Mouse (Mus musculus) neural tube, embryonic 11.5 days (tissue): Measurements from ENCODE around the gene Gm12185. TPM values are rescaled to one million over a fixed set of nuclear protein-coding genes. Genes with fewer than 3 reads are reported as not detected.
"Not testable (repeated sequence)": the region's sequence is repeated elsewhere in the genome, so short reads cannot be mapped to it uniquely, and the experiment has no call there.

ENCODE experiments used
- ATAC-seq: fragments of 200-750 bp; cut with Nextera tagmentation; 2 replicates; pipeline ENCODE4 v1.8.0; 2017; ENCODE audit warnings: moderate number of reproducible peaks, mild to moderate bottlenecking, moderate TSS enrichment, moderate library complexity; ENCODE audit not compliant: insufficient read depth, low FRiP score, low TSS enrichment
- DNase-seq: peaks from one replicate; pipeline ENCODE4 v3.0.0-alpha.2; 2015; ENCODE audit warnings: low spot score
- H3K27ac ChIP-seq: fragments of 300-500 bp; sonication (generic); 2 replicates; pipeline ENCODE4 v1.5.1; 2014; ENCODE audit warnings: low read depth, mild to moderate bottlenecking, low read length
- H3K27me3 ChIP-seq: fragments of 300-500 bp; sonication (generic); 2 replicates; pipeline ENCODE4 v1.6.1; 2014; ENCODE audit warnings: mild to moderate bottlenecking, low read length, mixed read lengths; ENCODE audit not compliant: control insufficient read depth, insufficient read depth
- H3K36me3 ChIP-seq: fragments of 300-500 bp; sonication (generic); 2 replicates; pipeline ENCODE4 v1.6.1; 2014; ENCODE audit warnings: mild to moderate bottlenecking, low read length, moderate library complexity, mixed read lengths; ENCODE audit not compliant: control insufficient read depth, insufficient read depth
- H3K4me1 ChIP-seq: fragments of 300-500 bp; sonication (generic); 2 replicates; pipeline ENCODE4 v1.6.1; 2014; ENCODE audit warnings: low read length, mixed read lengths; ENCODE audit not compliant: control insufficient read depth, insufficient read depth
- H3K4me2 ChIP-seq: fragments of 300-500 bp; sonication (generic); 2 replicates; pipeline ENCODE4 v1.6.1; 2014; ENCODE audit warnings: low read depth, mild to moderate bottlenecking, moderate library complexity
- H3K4me3 ChIP-seq: fragments of 300-500 bp; sonication (generic); 2 replicates; pipeline ENCODE4 v1.5.1; 2014; ENCODE audit warnings: low read depth, low read length
- H3K9ac ChIP-seq: fragments of 300-500 bp; sonication (generic); 2 replicates; pipeline ENCODE4 v1.6.1; 2014; ENCODE audit warnings: mild to moderate bottlenecking, low read length
- H3K9me3 ChIP-seq: fragments of 300-500 bp; sonication (generic); 2 replicates; pipeline ENCODE4 v1.6.1; 2016; ENCODE audit warnings: low read length; ENCODE audit not compliant: control insufficient read depth
- WGBS: fragments of 180-500 bp; shearing (Covaris S2); extraction: QIAGEN DNeasy Blood & Tissue Kit; methylation state at CpG from one replicate; pipeline ENCODE4 v1.1.7; 2014; 5-methylcytosine and 5-hydroxymethylcytosine counted together
- polyA plus RNA-seq: library from polyadenylated mRNA; unstranded; fragments of >200 nt; fragmentation: Nextera tagmentation; extraction: Ambion mirVana; gene quantifications from 2 replicates; pipeline ENCODE4 v1.2.1, GENCODE M21; 2014

Gm12185 gene
- polyA plus RNA-seq, 1 experiment from 2014 or later = not detected

- H3K4me1 ChIP-seq, ATAC-seq, H3K27ac ChIP-seq, H3K27me3 ChIP-seq, H3K36me3 ChIP-seq, H3K9ac ChIP-seq, DNase-seq, H3K4me2 ChIP-seq, H3K4me3 ChIP-seq, H3K9me3 ChIP-seq: not testable (repeated sequence)
- WGBS = 79% methylated on average over 6 of the region's 6 CpGs
These were observed 91.1 kb downstream of the Gm12185 start for GRCm38 (mm10) chr11:48900654-48901566.

GRCm38 (mm10) chr11:48898812-48899431 is 93.1 kb downstream of the Gm12185 start:
- no peak overlapping the region for H3K9ac ChIP-seq
- no peaks in the 10 kb centered on the region for H3K27me3 ChIP-seq
- no peaks in the 10 kb centered on the region for H3K36me3 ChIP-seq
- no peak overlapping the region for H3K4me2 ChIP-seq
- no peak overlapping the region for H3K27ac ChIP-seq
- no peaks in the 10 kb centered on the region for H3K4me1 ChIP-seq
- no peaks in the 10 kb centered on the region for H3K9me3 ChIP-seq
- no peak for ATAC-seq
- 76% methylated on average over 2 of the region's 2 CpGs for WGBS
- no peak overlapping the region for H3K4me3 ChIP-seq
- no peak for DNase-seq

GRCm38 (mm10) chr11:48876680-48877079 is 115.3 kb downstream of the Gm12185 start:
- no peak overlapping the region for H3K4me3 ChIP-seq
- 0 out of 2 replicates have a peak, but pooled peaks cover 3% of the 10 kb centered on the region for H3K4me1 ChIP-seq
- H3K27ac ChIP-seq = no peak overlapping the region
- H3K36me3 ChIP-seq = no peaks in the 10 kb centered on the region
- DNase-seq = no peak
- no peaks in the 10 kb centered on the region for H3K9me3 ChIP-seq
- no peak for ATAC-seq
- no peak overlapping the region for H3K4me2 ChIP-seq
- H3K9ac ChIP-seq = no peak overlapping the region
- WGBS = 94% methylated on average over 1 of the region's 1 CpGs
- no peaks in the 10 kb centered on the region for H3K27me3 ChIP-seq

GRCm38 (mm10) chr11:48875343-48875837 is 116.6 kb downstream of the Gm12185 start:
- H3K36me3 ChIP-seq = not testable (repeated sequence)
- 83% methylated on average over 1 of the region's 1 CpGs for WGBS

GRCm38 (mm10) chr11:48874465-48874864 is 117.6 kb downstream of the Gm12185 start:
- peak; percentile 62 for DNase-seq

More at GRCm38 (mm10) chr11:48875343-48875837, 116.6 kb downstream of the Gm12185 start:
- DNase-seq, H3K27ac ChIP-seq, H3K9ac ChIP-seq, H3K4me1 ChIP-seq, H3K9me3 ChIP-seq, H3K4me2 ChIP-seq, ATAC-seq, H3K4me3 ChIP-seq, H3K27me3 ChIP-seq: not testable (repeated sequence)

GRCm38 (mm10) chr11:48873591-48874290 is 118.3 kb downstream of the Gm12185 start:
- H3K27ac ChIP-seq = no peak overlapping the region
- H3K4me3 ChIP-seq = no peak overlapping the region
- no peak overlapping the region for H3K4me2 ChIP-seq
- no peaks in the 10 kb centered on the region for H3K27me3 ChIP-seq
- H3K9me3 ChIP-seq = no peaks in the 10 kb centered on the region
- H3K36me3 ChIP-seq = no peaks in the 10 kb centered on the region
- ATAC-seq (no peak), DNase-seq (no peak)
- H3K9ac ChIP-seq = no peak overlapping the region
- 0 out of 2 replicates have a peak, but pooled peaks cover 3% of the 10 kb centered on the region for H3K4me1 ChIP-seq
- WGBS = 77% methylated on average over 10 of the region's 10 CpGs

More at GRCm38 (mm10) chr11:48874465-48874864, 117.6 kb downstream of the Gm12185 start:
- Histone ChIP-seq H3K4me3 (no peak overlapping the region), H3K9ac (no peak overlapping the region), H3K4me2 (no peak overlapping the region), H3K27ac (no peak overlapping the region), H3K27me3 (no peaks in the 10 kb centered on the region), H3K36me3 (no peaks in the 10 kb centered on the region), H3K4me1 (0 out of 2 replicates have a peak, but pooled peaks cover 3% of the 10 kb centered on the region), H3K9me3 (no peaks in the 10 kb centered on the region)
- ATAC-seq = peak; percentile 48
- WGBS = 2% methylated on average over 4 of the region's 4 CpGs

GRCm38 (mm10) chr11:48872695-48873300 is 119.2 kb downstream of the Gm12185 start:
- Histone ChIP-seq H3K9me3 (no peaks in the 10 kb centered on the region), H3K9ac (no peak overlapping the region), H3K4me3 (no peak overlapping the region), H3K36me3 (no peaks in the 10 kb centered on the region), H3K27ac (no peak overlapping the region), H3K4me2 (no peak overlapping the region), H3K27me3 (no peaks in the 10 kb centered on the region), H3K4me1 (0 out of 2 replicates have a peak, but pooled peaks cover 3% of the 10 kb centered on the region)
- 82% methylated on average over 7 of the region's 7 CpGs for WGBS
- ATAC-seq (no peak), DNase-seq (no peak)
